Comparison of ENCODE assay signal across 22 mouse cellular contexts in the genomic region with DNA sequence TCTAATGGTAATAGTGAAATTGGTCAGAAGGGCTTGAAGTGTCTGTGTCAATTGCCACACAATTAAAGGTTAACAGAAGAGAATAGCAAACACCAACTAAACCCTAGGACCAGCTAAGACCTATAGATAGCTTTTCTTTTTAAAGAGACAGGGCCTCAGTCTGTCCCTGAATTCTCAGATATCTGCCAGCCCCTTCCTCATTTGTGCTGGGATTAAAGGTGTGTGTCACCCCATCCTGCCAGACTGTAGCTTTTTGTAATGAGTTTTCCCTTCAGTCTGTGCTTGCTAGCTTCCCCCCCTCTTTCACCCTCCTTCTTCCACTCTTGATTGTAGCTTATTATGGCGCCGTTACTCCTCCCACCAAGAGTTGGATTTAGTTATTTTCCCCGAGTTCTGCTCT. TPM values are rescaled to one million over a fixed set of nuclear protein-coding genes. Genes with fewer than 3 reads are reported as not detected.
"Had no signal": no experiment of that assay in that cellular context is flagged by ENCODE, and none has a peak within 500 bp of the region (broad histone marks: within the 10 kb centered on the region; RNA-seq: fewer than 3 reads in every experiment).

No protein-coding gene starts in this region.

RNA-seq across cellular contexts. Expression of a gene that starts 9.2 kb away (rescaled TPM):
- total RNA-seq: monocyte, adult 5-6 weeks had no signal
- polyA plus RNA-seq: myocyte had no signal

RNA-seq across cellular contexts. Expression of a gene that starts 52.3 kb away (rescaled TPM):
- total RNA-seq: liver, adult 2 months; megakaryocyte progenitor cell, adult 5-6 weeks; megakaryocyte, adult 5-6 weeks; megakaryocyte-erythroid progenitor cell, adult 5-6 weeks; monocyte, adult 5-6 weeks had no signal
- polyA plus RNA-seq: limb, embryonic 10.5 days; limb, embryonic 11.5 days; limb, embryonic 12.5 days; limb, embryonic 15.5 days; liver, adult 2 months; liver, embryonic 11.5 days; liver, embryonic 12.5 days; liver, embryonic 13.5 days; liver, embryonic 14.5 days; liver, embryonic 15.5 days; liver, embryonic 16.5 days; liver, postnatal 0 days; lung, adult 2 months; lung, embryonic 14.5 days; lung, embryonic 15.5 days; lung, embryonic 16.5 days; macrophage; myocyte had no signal
